ENCODE assay signal across 17 mouse cellular contexts in the genomic region with DNA sequence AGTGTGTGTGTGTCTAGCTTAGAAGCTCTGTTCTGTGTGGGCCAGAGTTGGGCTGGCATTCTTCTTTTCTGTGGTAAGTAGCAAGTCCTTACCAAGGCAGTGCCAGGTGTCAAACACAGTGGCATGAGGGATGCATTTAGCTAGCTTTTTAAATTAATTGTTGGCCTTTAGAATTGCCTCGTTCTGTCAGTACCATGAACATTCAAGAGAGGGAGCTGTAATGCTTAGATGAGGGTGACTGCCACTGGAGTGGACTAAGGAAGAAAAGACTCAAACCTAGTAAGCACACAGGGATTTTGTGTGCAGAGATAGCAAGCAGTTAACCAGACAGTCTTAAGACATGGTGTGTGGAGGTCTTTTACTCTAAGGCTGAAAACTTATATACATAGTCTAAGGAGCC. TPM values are rescaled to one million over a fixed set of nuclear protein-coding genes. Genes with fewer than 3 reads are reported as not detected.
DNase-seq lines count a peak whose midpoint lies in the region; ATAC-seq and TF ChIP-seq lines count a peak whose summit lies in the region.
"Had no signal": no experiment of that assay in that cellular context is flagged by ENCODE, and none has a peak within 500 bp of the region (broad histone marks: within the 10 kb centered on the region; RNA-seq: fewer than 3 reads in every experiment).

No protein-coding gene starts in this region.

- no peak overlapping the region for H3K4me3 ChIP-seq in heart, embryonic 10.5 days
- no peak overlapping the region for H3K4me3 ChIP-seq in heart, embryonic 12.5 days
- no peak overlapping the region for H3K4me3 ChIP-seq in liver, embryonic 14.5 days (ENCODE audit: insufficient read depth in 1 of 2, low read depth in 2 of 2, low read length in 2 of 2)
- H3K4me3 ChIP-seq in liver, embryonic 12.5 days = no peak overlapping the region
- H3K4me3 ChIP-seq: embryonic facial prominence, embryonic 15.5 days; forebrain, embryonic 12.5 days; midbrain, embryonic 15.5 days had no signal

- H3K9me3 ChIP-seq in heart, embryonic 10.5 days = no peaks in the 10 kb centered on the region
- no peaks in the 10 kb centered on the region for H3K9me3 ChIP-seq in heart, embryonic 12.5 days (replicated peaks)
- H3K9me3 ChIP-seq in liver, embryonic 14.5 days (ENCODE audit: control insufficient read depth, low read length) = no peaks in the 10 kb centered on the region
- no peaks in the 10 kb centered on the region for H3K9me3 ChIP-seq in liver, embryonic 12.5 days (replicated peaks)
- H3K9me3 ChIP-seq: embryonic facial prominence, embryonic 15.5 days; forebrain, embryonic 12.5 days; midbrain, embryonic 15.5 days had no signal

- H3K4me2 ChIP-seq in heart, embryonic 12.5 days = no peak overlapping the region
- no peak overlapping the region for H3K4me2 ChIP-seq in liver, embryonic 14.5 days (ENCODE audit: low read depth)
- no peak overlapping the region; the same call in 1 of the 2 replicates for H3K4me2 ChIP-seq in liver, embryonic 12.5 days
- H3K4me2 ChIP-seq: embryonic facial prominence, embryonic 15.5 days; forebrain, embryonic 12.5 days; liver, embryonic 11.5 days; midbrain, embryonic 15.5 days had no signal

- TF ChIP-seq CTCF in liver, embryonic 14.5 days (IDR thresholded peaks at IDR 0.05; ENCODE audit: low read depth) = 0 out of 2 replicates have a peak, but pooled peaks have one; percentile 16

- no peak overlapping the region for H3K9ac ChIP-seq in heart, embryonic 12.5 days
- H3K9ac ChIP-seq in liver, embryonic 14.5 days (replicated peaks) = no peak overlapping the region
- H3K9ac ChIP-seq in liver, embryonic 12.5 days = no peak overlapping the region
- H3K9ac ChIP-seq: embryonic facial prominence, embryonic 15.5 days; forebrain, embryonic 12.5 days; midbrain, embryonic 15.5 days had no signal

- peaks cover 13% of the 10 kb centered on the region for H3K36me3 ChIP-seq in heart, embryonic 10.5 days
- peaks cover 17% of the 10 kb centered on the region for H3K36me3 ChIP-seq in heart, embryonic 12.5 days
- peaks cover 12% of the 10 kb centered on the region for H3K36me3 ChIP-seq in liver, embryonic 14.5 days (replicated peaks; ENCODE audit: control insufficient read depth, insufficient read depth, low read depth)
- peaks cover 43% of the 10 kb centered on the region for H3K36me3 ChIP-seq in liver, embryonic 12.5 days
- H3K36me3 ChIP-seq: midbrain, embryonic 15.5 days had no signal

- peaks cover 37% of the 10 kb centered on the region for H3K4me1 ChIP-seq in heart, embryonic 10.5 days
- H3K4me1 ChIP-seq in heart, embryonic 12.5 days (replicated peaks) = peaks cover 51% of the 10 kb centered on the region
- H3K4me1 ChIP-seq in liver, embryonic 14.5 days (replicated peaks; ENCODE audit: control insufficient read depth in 2 of 2, insufficient read depth in 2 of 2, low read length in 1 of 2) = peaks cover 7 to 12% of the 10 kb centered on the region in 2 experiments
- peaks cover 66% of the 10 kb centered on the region for H3K4me1 ChIP-seq in liver, embryonic 12.5 days

- no peak for ATAC-seq in heart, embryonic 12.5 days (ENCODE audit: insufficient number of reproducible peaks, low FRiP score)
- no peak for ATAC-seq in liver, embryonic 14.5 days (ENCODE audit: insufficient read depth)
- ATAC-seq in liver, embryonic 12.5 days = no peak
- ATAC-seq: midbrain, embryonic 15.5 days had no signal

- no peak overlapping the region for H3K27ac ChIP-seq in heart, embryonic 10.5 days
- no peak overlapping the region for H3K27ac ChIP-seq in heart, embryonic 12.5 days (ENCODE audit: poor library complexity, severe bottlenecking)
- no peak overlapping the region for H3K27ac ChIP-seq in liver, embryonic 14.5 days
- H3K27ac ChIP-seq in liver, embryonic 12.5 days = no peak overlapping the region
- H3K27ac ChIP-seq: embryonic facial prominence, embryonic 15.5 days; forebrain, embryonic 12.5 days; midbrain, embryonic 15.5 days had no signal

- H3K27me3 ChIP-seq in heart, embryonic 10.5 days (ENCODE audit: insufficient read depth, poor library complexity, severe bottlenecking) = no peaks in the 10 kb centered on the region
- H3K27me3 ChIP-seq in heart, embryonic 12.5 days (replicated peaks) = no peaks in the 10 kb centered on the region
- H3K27me3 ChIP-seq in liver, embryonic 14.5 days (ENCODE audit: control insufficient read depth, insufficient read depth, low read length) = no peaks in the 10 kb centered on the region
- no peaks in the 10 kb centered on the region for H3K27me3 ChIP-seq in liver, embryonic 12.5 days (replicated peaks)
- H3K27me3 ChIP-seq: embryonic facial prominence, embryonic 15.5 days; forebrain, embryonic 12.5 days; midbrain, embryonic 15.5 days had no signal

- 84% methylated on average over 1 of the region's 1 CpGs for WGBS in heart, embryonic 10.5 days
- 88% methylated on average over 1 of the region's 1 CpGs for WGBS in heart, embryonic 12.5 days
- WGBS in liver, embryonic 14.5 days (ENCODE audit: insufficient replicate concordance) = 79% methylated on average over 1 of the region's 1 CpGs
- 75% methylated on average over 1 of the region's 1 CpGs for WGBS in liver, embryonic 12.5 days (ENCODE audit: insufficient replicate concordance)

- DNase-seq in heart, embryonic 10.5 days (ENCODE audit: low spot score) = peak; percentile 46
- DNase-seq in liver, embryonic 14.5 days (ENCODE audit: low read depth in 3 of 3, low spot score in 3 of 3) = no peak
- peak; percentile 25 for DNase-seq in ES-CJ7 (ENCODE audit: low read depth, low spot score)
- DNase-seq in naive thymus-derived CD4-positive, alpha-beta T cell, adult 2 months (ENCODE audit: low read depth) = peak; percentile 31
- DNase-seq in MN1 (ENCODE audit: low spot score) = no peak
- DNase-seq in urinary bladder, postnatal 10 days (ENCODE audit: low spot score) = no peak
- DNase-seq: adrenal gland, adult 8-10 months; heart, postnatal 4 days; kidney, postnatal 14 days; right cerebral cortex, postnatal 4 days; thymus, adult 2 months had no signal

- TF ChIP-seq EP300 in liver, embryonic 14.5 days (IDR thresholded peaks at IDR 0.05; ENCODE audit: low read depth) = no peak

RNA-seq across cellular contexts. Expression of gene Tnrc6a, which starts 3.6 kb away (rescaled TPM):
- 39.9 and 51.2 TPM in 2 replicates for polyA plus RNA-seq in heart, embryonic 10.5 days (2016; fragmentation: Nextera tagmentation; extraction: Ambion mirVana)
- polyA plus RNA-seq in heart, embryonic 12.5 days (2016; fragmentation: Nextera tagmentation; extraction: Ambion mirVana) = 48.8 and 48.9 TPM in 2 replicates
- 13.1 and 14.1 TPM in 2 replicates for polyA plus RNA-seq in liver, embryonic 14.5 days (2012; rRNA removed)
- 8.8 and 12.8 TPM in 2 replicates for polyA plus RNA-seq in liver, embryonic 14.5 days (2014; fragmentation: Nextera tagmentation; extraction: Ambion mirVana)
- polyA plus RNA-seq in liver, embryonic 12.5 days (2016; fragmentation: Nextera tagmentation; extraction: Ambion mirVana) = 24.7 and 29.8 TPM in 2 replicates

Comparison
In these comparisons a context has a peak if more than half of its experiments do, and no peak if none do; other contexts are left out.
1. DNase-seq: peak in heart, embryonic 10.5 days (single experiment), ES-CJ7 (single experiment) and naive thymus-derived CD4-positive, alpha-beta T cell, adult 2 months (single experiment); none in liver, embryonic 14.5 days (0 of 3), MN1 (single experiment) and urinary bladder, postnatal 10 days (single experiment).